Mouse (Mus musculus) lung, postnatal 0 days (tissue): ENCODE measurements around the gene Atp7a. TPM values are rescaled to one million over a fixed set of nuclear protein-coding genes. Genes with fewer than 3 reads are reported as not detected.

ENCODE experiments used
- ATAC-seq: fragments of 200-750 bp; cut with Nextera tagmentation; 2 replicates; pipeline ENCODE4 v1.8.0; 2017; ENCODE audit warnings: moderate library complexity
- DNase-seq: peaks from one replicate; pipeline ENCODE4 v3.0.0-alpha.2; 2016; ENCODE audit warnings: low spot score
- H3K27ac ChIP-seq: fragments of 300-500 bp; sonication (generic); 2 replicates; pipeline ENCODE4 v1.5.1; 2014; ENCODE audit warnings: antibody characterized with exemption, mild to moderate bottlenecking, low read length, mixed read lengths
- H3K27me3 ChIP-seq: fragments of 300-500 bp; sonication (generic); replicated peaks from 2 replicates; pipeline ENCODE4 v1.6.1; 2014; ENCODE audit warnings: low read length, mixed read lengths; ENCODE audit not compliant: insufficient read depth
- H3K36me3 ChIP-seq: fragments of 300-500 bp; sonication (generic); 2 replicates; pipeline ENCODE4 v1.6.1; 2014; ENCODE audit warnings: low read length, mixed read lengths; ENCODE audit not compliant: insufficient read depth
- H3K4me1 ChIP-seq: fragments of 300-500 bp; sonication (generic); 2 replicates; pipeline ENCODE4 v1.6.1; 2014; ENCODE audit warnings: antibody characterized with exemption, low read depth, low read length, mixed read lengths; ENCODE audit not compliant: insufficient read depth
- H3K4me2 ChIP-seq: fragments of 300-500 bp; sonication (generic); replicated peaks from 2 replicates; pipeline ENCODE4 v1.6.1; 2014; ENCODE audit warnings: low read depth, mild to moderate bottlenecking, low read length, moderate library complexity, mixed read lengths
- H3K4me3 ChIP-seq: fragments of 300-500 bp; sonication (generic); 2 replicates; pipeline ENCODE4 v1.5.1; 2014; ENCODE audit warnings: low read depth, low read length
- H3K9ac ChIP-seq: fragments of 300-500 bp; sonication (generic); replicated peaks from 2 replicates; pipeline ENCODE4 v1.6.1; 2014; ENCODE audit warnings: low read depth, mild to moderate bottlenecking
- H3K9me3 ChIP-seq: fragments of 300-500 bp; sonication (generic); 2 replicates; pipeline ENCODE4 v1.6.1; 2016; ENCODE audit warnings: low read length, mixed read lengths
- CTCF ChIP-seq: IDR thresholded peaks from 2 replicates; pipeline ENCODE4 v1.5.1; 2016; ENCODE audit warnings: antibody characterized with exemption, mild to moderate bottlenecking
- EP300 ChIP-seq: IDR thresholded peaks from 2 replicates; pipeline ENCODE4 v1.6.1; 2016; ENCODE audit warnings: antibody characterized with exemption, mild to moderate bottlenecking, control low read depth
- WGBS: fragments of 180-500 bp; shearing (Covaris S2); extraction: QIAGEN DNeasy Blood & Tissue Kit; methylation state at CpG from one replicate; pipeline ENCODE4 v1.1.7; 2014; 5-methylcytosine and 5-hydroxymethylcytosine counted together
- polyA plus RNA-seq: library from polyadenylated mRNA; unstranded; fragments of >200 nt; fragmentation: Nextera tagmentation; extraction: Ambion mirVana; gene quantifications from 2 replicates; pipeline ENCODE4 v1.2.1, GENCODE M21; 2015

Gene Atp7a
- polyA plus RNA-seq, 1 experiment from 2014 or later, result 20.5 TPM

DNA sequence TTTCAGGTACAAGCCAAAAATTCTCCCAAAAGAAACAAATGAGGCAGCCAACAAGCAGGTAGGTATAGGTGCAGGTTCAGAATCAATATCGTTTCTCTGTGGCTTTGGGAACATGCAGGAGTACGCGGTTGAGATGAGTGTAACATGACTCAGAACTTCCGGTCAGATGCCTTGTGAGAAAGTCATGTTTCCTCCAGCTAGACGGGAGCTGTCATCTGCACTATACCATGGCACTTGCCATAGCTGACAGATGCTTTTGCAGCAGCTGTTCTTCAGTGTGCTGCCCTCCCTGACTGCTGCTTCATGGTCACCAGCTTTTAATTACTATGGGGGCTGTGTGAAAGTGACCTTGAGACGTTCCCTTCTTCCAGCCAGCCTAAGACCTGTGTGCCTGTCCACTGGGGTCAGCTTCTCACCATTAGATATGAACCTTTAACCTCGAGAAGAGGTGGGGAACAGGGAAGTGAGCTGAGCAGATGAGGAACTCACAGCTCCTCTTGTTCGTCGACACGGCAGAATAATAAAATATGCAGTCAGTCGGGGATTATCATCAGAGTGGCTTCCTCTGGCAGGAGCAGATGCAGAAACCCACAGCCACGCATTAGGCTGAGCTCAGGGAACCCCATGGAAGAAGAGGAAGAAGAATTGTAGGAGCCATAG, 109.0 kb downstream of the Atp7a start:
- H3K4me2 ChIP-seq, result no peak overlapping the region
- no peak overlapping the region for H3K27ac ChIP-seq
- no peaks in the 10 kb centered on the region for H3K9me3 ChIP-seq
- H3K36me3 ChIP-seq, result no peaks in the 10 kb centered on the region
- TF ChIP-seq CTCF (no peak), EP300 (no peak)
- ATAC-seq (peak; percentile 48), DNase-seq (peak; percentile 17)
- H3K4me1 ChIP-seq, result no peaks in the 10 kb centered on the region
- no peak overlapping the region for H3K4me3 ChIP-seq
- 48% methylated on average over 12 of the region's 12 CpGs for WGBS
- H3K27me3 ChIP-seq, result no peaks in the 10 kb centered on the region
- no peak overlapping the region for H3K9ac ChIP-seq

GRCm38 (mm10) chrX:106139309-106140070, 112.4 kb downstream of the Atp7a start:
- no peaks in the 10 kb centered on the region for H3K27me3 ChIP-seq
- no peak overlapping the region for H3K4me3 ChIP-seq
- H3K27ac ChIP-seq, result no peak overlapping the region
- H3K4me2 ChIP-seq, result no peak overlapping the region
- WGBS, result 65% methylated on average over 13 of the region's 13 CpGs
- no peak for ATAC-seq
- no peak for TF ChIP-seq EP300
- TF ChIP-seq CTCF, result no peak
- H3K9ac ChIP-seq, result no peak overlapping the region
- H3K4me1 ChIP-seq, result no peaks in the 10 kb centered on the region
- H3K9me3 ChIP-seq, result no peaks in the 10 kb centered on the region
- DNase-seq, result no peak
- H3K36me3 ChIP-seq, result no peaks in the 10 kb centered on the region

GRCm38 (mm10) chrX:106142936-106143335, 115.9 kb downstream of the Atp7a start, which contains the start of gene Tlr13:
Tlr13 (plus strand) TSS chrX:106143204.
- Histone ChIP-seq H3K9ac (no peak within 1 kb of the TSS), H3K27me3 (no peaks in the 10 kb centered on the region), H3K4me1 (no peaks in the 10 kb centered on the region), H3K4me2 (no peak within 1 kb of the TSS), H3K27ac (no peak within 1 kb of the TSS), H3K36me3 (no peaks in the 10 kb centered on the region), H3K4me3 (no peak within 1 kb of the TSS), H3K9me3 (no peaks in the 10 kb centered on the region)
- ATAC-seq, result no peak
- no peak for DNase-seq
- WGBS, result 73% methylated on average over 6 of the region's 6 CpGs
- TF ChIP-seq EP300 (no peak), CTCF (no peak)

DNA sequence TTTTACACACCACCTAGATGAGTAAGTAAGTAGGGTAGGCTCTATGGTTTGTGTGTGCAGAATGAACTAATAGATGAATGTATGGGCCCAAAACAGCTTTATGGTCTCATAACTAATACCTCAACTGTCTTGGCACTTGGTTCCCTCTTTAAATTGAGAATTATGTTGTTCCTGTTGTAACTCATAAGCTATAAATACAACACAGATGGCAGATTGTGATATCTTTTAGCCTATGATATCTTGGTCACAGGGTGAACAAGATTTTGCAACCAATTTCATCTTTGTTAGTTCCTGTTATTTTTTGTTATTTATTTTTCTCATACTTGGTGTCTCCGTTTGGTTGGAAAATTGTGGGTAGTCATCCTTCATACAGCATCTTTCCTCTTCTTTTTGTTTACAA, 121.1 kb downstream of the Atp7a start:
- TF ChIP-seq CTCF (no peak), EP300 (no peak)
- no peak overlapping the region for H3K27ac ChIP-seq
- H3K9ac ChIP-seq, result no peak overlapping the region
- no peaks in the 10 kb centered on the region for H3K9me3 ChIP-seq
- DNase-seq (no peak), ATAC-seq (no peak)
- WGBS, result 78% methylated on average over 1 of the region's 1 CpGs
- no peaks in the 10 kb centered on the region for H3K36me3 ChIP-seq
- H3K4me1 ChIP-seq, result no peaks in the 10 kb centered on the region
- no peaks in the 10 kb centered on the region for H3K27me3 ChIP-seq
- no peak overlapping the region for H3K4me3 ChIP-seq
- H3K4me2 ChIP-seq, result no peak overlapping the region

DNA sequence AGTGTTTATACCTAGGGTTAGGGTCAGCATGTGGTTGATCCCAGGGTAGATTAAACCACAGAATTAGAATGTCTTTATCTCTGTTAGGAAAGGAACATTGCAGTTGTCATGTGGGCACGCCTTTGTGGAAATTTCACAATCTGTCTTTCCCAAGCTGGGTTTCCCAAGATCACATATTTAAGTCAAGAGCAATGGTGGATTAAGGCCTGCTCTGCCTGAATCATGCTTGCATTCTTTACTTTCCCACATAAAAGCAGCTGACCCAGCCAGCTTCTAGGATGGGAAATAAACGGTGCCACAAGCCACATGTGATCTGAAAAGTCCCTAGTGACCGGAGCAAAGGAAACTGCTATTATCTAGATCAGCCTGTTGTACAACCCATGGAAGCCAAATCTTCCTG, 122.4 kb downstream of the Atp7a start:
- Histone ChIP-seq H3K27me3 (no peaks in the 10 kb centered on the region), H3K36me3 (no peaks in the 10 kb centered on the region), H3K4me2 (no peak overlapping the region), H3K4me3 (no peak overlapping the region), H3K27ac (no peak overlapping the region; the same call in 1 of the 2 replicates), H3K4me1 (no peaks in the 10 kb centered on the region), H3K9ac (no peak overlapping the region), H3K9me3 (no peaks in the 10 kb centered on the region)
- DNase-seq, result peak; percentile 67
- TF ChIP-seq EP300, result peak; percentile 28; the same call in 1 of the 2 replicates
- TF ChIP-seq CTCF, result no peak
- 32% methylated on average over 3 of the region's 3 CpGs for WGBS
- peak; percentile 54 for ATAC-seq

DNA sequence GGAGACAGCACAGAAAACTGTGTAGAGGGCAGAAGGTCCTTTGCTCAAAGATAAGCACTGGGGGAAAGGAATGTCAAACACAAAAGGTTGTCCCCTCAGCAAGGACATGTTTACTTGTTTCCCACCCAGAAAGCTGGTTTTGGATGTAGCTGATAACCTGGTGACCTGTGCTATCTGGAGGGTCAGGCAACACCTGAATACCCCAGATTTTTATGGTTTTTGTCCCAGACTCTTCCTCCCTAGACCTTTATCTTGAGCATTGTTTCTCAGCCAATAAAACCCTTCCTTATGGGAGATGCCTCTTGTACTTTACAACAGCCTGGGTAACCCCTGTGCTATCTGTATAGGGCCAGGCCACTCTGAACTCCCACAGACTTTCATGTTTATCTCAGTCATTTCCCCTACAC, 127.1 kb downstream of the Atp7a start:
- Histone ChIP-seq H3K4me3 (no peak overlapping the region), H3K9ac (no peak overlapping the region), H3K4me2 (no peak overlapping the region), H3K27ac (no peak overlapping the region), H3K36me3 (no peaks in the 10 kb centered on the region), H3K4me1 (no peaks in the 10 kb centered on the region), H3K27me3 (no peaks in the 10 kb centered on the region), H3K9me3 (no peaks in the 10 kb centered on the region)
- ATAC-seq (no peak), DNase-seq (no peak)
- TF ChIP-seq EP300, result no peak
- no peak for TF ChIP-seq CTCF
